Mouse (Mus musculus) retina, embryonic 14.5 days (tissue): ENCODE data around the gene Fut7.
"Not testable (repeated sequence)": the region's sequence is repeated elsewhere in the genome, so short reads cannot be mapped to it uniquely, and the experiment has no call there.

Experiments
- DNase-seq: peaks from one replicate; pipeline ENCODE4 v3.0.0-alpha.2; 2015; ENCODE audit warnings: low spot score

Fut7 gene

GRCm38 (mm10) chr2:25422587-25423410, at the start of gene Fut7:
TSS of gene Fut7 (plus strand) at chr2:25423267.
- no peak for DNase-seq

- DNase-seq: no peak
These were observed 49.6 kb upstream of the Fut7 start for GRCm38 (mm10) chr2:25373431-25373830.

- DNase-seq: peak; percentile 82
These were observed 46.5 kb upstream of the Fut7 start for GRCm38 (mm10) chr2:25376589-25376988.

- DNase-seq: no peak
These were observed 38.6 kb upstream of the Fut7 start for GRCm38 (mm10) chr2:25384492-25384891.

GRCm38 (mm10) chr2:25391266-25391665, 31.8 kb upstream of the Fut7 start:
- DNase-seq: no peak

- DNase-seq: no peak
These were observed 28.5 kb upstream of the Fut7 start for GRCm38 (mm10) chr2:25394281-25395221.

- DNase-seq: peak; percentile 57
These were observed 27.1 kb upstream of the Fut7 start, which contains the start of gene Entpd2 for GRCm38 (mm10) chr2:25395721-25396596. TSS of gene Entpd2 (plus strand) at chr2:25395874.

GRCm38 (mm10) chr2:25396597-25396983, 26.5 kb upstream of the Fut7 start:
- no peak for DNase-seq

- DNase-seq: no peak
These were observed 26.1 kb upstream of the Fut7 start for GRCm38 (mm10) chr2:25397010-25397409.

- no peak for DNase-seq
These were observed 25.0 kb upstream of the Fut7 start for GRCm38 (mm10) chr2:25398065-25398464.

GRCm38 (mm10) chr2:25399051-25399450, 24.0 kb upstream of the Fut7 start, which contains the start of gene Npdc1:
TSS of gene Npdc1 (plus strand) at chr2:25399351.
- no peak for DNase-seq

GRCm38 (mm10) chr2:25400291-25400690, 22.8 kb upstream of the Fut7 start:
- no peak for DNase-seq

GRCm38 (mm10) chr2:25400764-25401163, 22.3 kb upstream of the Fut7 start:
- DNase-seq: peak; percentile 71

- DNase-seq: peak; percentile 90
These were observed 20.6 kb upstream of the Fut7 start for GRCm38 (mm10) chr2:25402377-25402971.

- DNase-seq: peak; percentile 75
These were observed 20.0 kb upstream of the Fut7 start for GRCm38 (mm10) chr2:25402972-25403601.

GRCm38 (mm10) chr2:25403994-25404393, 19.1 kb upstream of the Fut7 start:
- no peak for DNase-seq

- no peak for DNase-seq
These were observed 14.2 kb upstream of the Fut7 start for GRCm38 (mm10) chr2:25408908-25409307.

- not testable (repeated sequence) for DNase-seq
These were observed 9.6 kb upstream of the Fut7 start for GRCm38 (mm10) chr2:25413436-25413835.

GRCm38 (mm10) chr2:25417426-25417825, 5.6 kb upstream of the Fut7 start:
- no peak for DNase-seq

GRCm38 (mm10) chr2:25421896-25422295, 1.2 kb upstream of the Fut7 start:
- DNase-seq: peak; percentile 87

- no peak for DNase-seq
These were observed 559 bp downstream of the Fut7 start for GRCm38 (mm10) chr2:25423626-25424025.
